Mouse (Mus musculus) CD8-positive naive resting alpha-beta T cell, adult 57 days (primary cell): ENCODE measurements around the gene Baz2b. TPM values are rescaled to one million over a fixed set of nuclear protein-coding genes. Genes with fewer than 3 reads are reported as not detected.

Experiments
- total RNA-seq: library from RNA; stranded (reverse); gene quantifications from one replicate; pipeline ENCODE4 v1.2.4, GENCODE M21; 2023

Gene Baz2b
- 82.9 TPM for total RNA-seq

GRCm38 (mm10) chr2:60209703-60210651 lies at the start of gene Baz2b, which contains the start of gene March7:
TSS of gene Baz2b (minus strand) at chr2:60209839.
TSS of gene March7 (plus strand) at chr2:60209887.

GRCm38 (mm10) chr2:59881831-59882741 lies 327.6 kb downstream of the Baz2b start, which contains the start of gene Wdsub1:
TSS of gene Wdsub1 (minus strand) at chr2:59882591.

Other genes starting within 250 kb of the Baz2b start
- 253 TPM for gene March7, start within 50 bp of the Baz2b start, total RNA-seq
- gene Cd302, start 74.6 kb upstream of the Baz2b start, total RNA-seq, result 0.83 TPM
- gene Ly75, start 173.5 kb upstream of the Baz2b start, total RNA-seq, result 24.7 TPM